Mouse (Mus musculus) cerebellum, adult 11 months (tissue): ENCODE data around the gene Gm20662.
A peak's percentile ranks its signal among the peaks of the same experiment; 100 is the strongest.

Source experiments
- DNase-seq: peaks from one replicate; pipeline ENCODE4 v3.0.0; 2022

The Gm20662 gene

GRCm38 (mm10) chr9:108093586-108093985 is 97.4 kb downstream of the Gm20662 start:
- DNase-seq: no peak

GRCm38 (mm10) chr9:108094184-108094941 is 98.2 kb downstream of the Gm20662 start, which contains the start of gene Apeh:
Gene Apeh, minus strand, starts transcription at chr9:108094606.
- peak; percentile 93 for DNase-seq
